Mouse (Mus musculus) left cerebral cortex, adult 2 months (tissue): ENCODE measurements around the gene Oprm1. TPM values are rescaled to one million over a fixed set of nuclear protein-coding genes. Genes with fewer than 3 reads are reported as not detected.
A peak's percentile ranks its signal among the peaks of the same experiment; 100 is the strongest.

Source experiments
- DNase-seq, 2 experiments: peaks; one replicate each; pipeline ENCODE4 v3.0.0; 2021 to 2022; ENCODE audit warnings: low spot score in 2 of 2, mixed read lengths in 1 of 2; ENCODE audit errors: extremely low spot score in 1 of 2
- H3K27ac ChIP-seq: fragments of 200-600 bp; 2 replicates; pipeline ENCODE4 v1.8.1; 2022
- H3K4me3 ChIP-seq: fragments of 200-600 bp; 2 replicates; pipeline ENCODE4 v1.8.1; 2022
- CTCF ChIP-seq: fragments of 200-600 bp; IDR thresholded peaks from 2 replicates; pipeline ENCODE4 v1.8.1; 2022; ENCODE audit warnings: antibody characterized with exemption, mild to moderate bottlenecking, moderate library complexity
- intact Hi-C: fragments of 180-260 bp; cut with DNase I; formaldehyde crosslinking; loops from one replicate; pipeline ENCODE4 v1.15.1; 2025
- long read RNA-seq, 2 experiments: library from polyadenylated mRNA; stranded (forward); transcript quantifications; one replicate each; pipeline ENCODE4 v2.0.0; 2021; ENCODE audit warnings: borderline mapping rate in 2 of 2
- total RNA-seq, 2 experiments: library from RNA; stranded (reverse); gene quantifications; 2 replicates each; pipeline ENCODE4 v1.2.3; 2021

Oprm1 gene
- 1 to 10 TPM; 7.6 to 9.3 TPM for total RNA-seq
- long read RNA-seq, experiment 1, partial matches to known transcripts, result 0 of 4 reads
- long read RNA-seq, experiment 1, other reads (novel, unspliced or antisense), result 4 of 4 reads
- long read RNA-seq, experiment 2, partial matches to known transcripts, result 0 of 5 reads
- long read RNA-seq, experiment 2, other reads (novel, unspliced or antisense), result 5 of 5 reads

DNA sequence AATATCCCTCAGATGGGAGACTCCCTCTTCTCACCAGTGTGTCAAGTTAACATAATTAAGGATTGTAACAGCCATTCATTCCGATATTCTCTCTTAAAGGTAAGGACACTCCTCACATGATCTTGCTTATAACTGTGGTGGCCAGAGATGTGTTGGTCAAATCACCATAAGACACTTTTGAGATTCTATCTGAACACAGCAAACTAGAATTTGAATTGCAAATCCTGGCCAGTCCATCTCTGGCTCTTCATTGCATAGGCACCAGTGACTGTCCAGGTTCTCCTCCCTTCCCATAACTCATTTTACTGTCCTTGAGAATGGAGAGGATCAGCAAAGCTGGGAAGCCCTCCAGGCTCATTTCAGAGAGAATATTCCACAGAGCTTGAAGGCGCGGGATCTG lies at the start of gene Oprm1:
Gene Oprm1 (plus strand): TSS at position 301 of the 400 bp plus-strand sequence.
- intact Hi-C loops, result no loop called here

DNA sequence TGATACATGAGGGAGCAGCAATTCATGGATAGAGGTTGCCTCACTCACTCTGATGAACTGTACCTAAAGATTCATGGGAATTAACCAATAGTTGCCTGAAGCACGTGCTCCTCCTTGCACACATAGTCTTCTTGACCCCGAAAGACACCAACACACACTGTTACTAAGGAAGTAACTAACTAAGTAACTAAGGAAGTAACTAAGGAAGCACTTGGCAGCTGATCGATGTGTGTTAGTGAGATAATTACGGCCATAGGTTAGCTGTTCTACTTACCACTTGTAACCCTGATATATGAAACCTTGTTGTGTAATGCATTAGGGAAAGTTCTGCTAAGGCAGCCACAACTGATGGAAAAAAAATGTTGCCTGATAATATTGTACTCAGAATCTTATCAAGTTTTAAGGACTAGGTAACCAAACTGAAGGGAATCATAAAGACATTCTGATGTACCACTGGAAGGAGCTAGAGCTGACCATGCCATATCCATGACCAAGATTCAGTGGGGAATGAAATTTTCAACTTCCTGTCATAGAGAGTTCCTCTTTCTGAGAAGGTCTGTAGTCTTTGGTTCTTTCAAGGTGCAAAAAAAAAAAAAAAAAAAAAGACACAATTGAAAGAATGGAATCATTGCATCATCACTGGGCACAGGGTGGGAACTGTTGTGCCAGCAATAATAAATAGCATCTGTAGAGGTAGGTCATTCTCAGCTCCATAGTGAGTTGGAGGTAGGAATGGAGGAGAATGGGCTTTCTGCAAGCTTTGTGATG lies 40.9 kb upstream of the Oprm1 start:
- DNase-seq, result no peak
- Histone ChIP-seq H3K27ac (no peak overlapping the region), H3K4me3 (no peak overlapping the region)
- intact Hi-C loops, result no loop called here
- no peak for TF ChIP-seq CTCF

More for the DNA sequence above, at the start of gene Oprm1:
- DNase-seq, result no peak
- H3K4me3 ChIP-seq, result no peak within 1 kb of the TSS
- TF ChIP-seq CTCF, result no peak
- H3K27ac ChIP-seq, result no peak within 1 kb of the TSS

DNA sequence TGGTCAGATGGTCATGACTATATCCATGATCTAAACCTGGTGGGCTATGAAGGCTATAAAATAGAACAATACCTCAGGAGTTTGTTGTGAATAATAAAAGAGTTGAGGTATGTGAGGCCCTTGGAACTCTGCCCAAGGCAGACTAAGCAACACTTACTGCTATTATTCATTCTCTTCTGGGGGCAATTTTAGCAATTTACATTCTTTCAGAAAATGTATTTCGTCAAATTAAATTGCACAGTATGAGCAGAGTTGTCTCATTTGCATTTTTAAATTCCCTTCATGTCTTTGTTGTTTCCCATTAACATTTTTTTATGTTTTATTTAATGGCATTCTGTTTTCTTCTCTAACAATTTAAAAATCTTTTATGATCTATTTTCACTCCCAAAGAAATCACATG lies 34.5 kb upstream of the Oprm1 start:
- no peak for TF ChIP-seq CTCF
- H3K27ac ChIP-seq, result no peak overlapping the region
- no peak for DNase-seq
- no peak overlapping the region for H3K4me3 ChIP-seq
- intact Hi-C loops, result no loop called here

DNA sequence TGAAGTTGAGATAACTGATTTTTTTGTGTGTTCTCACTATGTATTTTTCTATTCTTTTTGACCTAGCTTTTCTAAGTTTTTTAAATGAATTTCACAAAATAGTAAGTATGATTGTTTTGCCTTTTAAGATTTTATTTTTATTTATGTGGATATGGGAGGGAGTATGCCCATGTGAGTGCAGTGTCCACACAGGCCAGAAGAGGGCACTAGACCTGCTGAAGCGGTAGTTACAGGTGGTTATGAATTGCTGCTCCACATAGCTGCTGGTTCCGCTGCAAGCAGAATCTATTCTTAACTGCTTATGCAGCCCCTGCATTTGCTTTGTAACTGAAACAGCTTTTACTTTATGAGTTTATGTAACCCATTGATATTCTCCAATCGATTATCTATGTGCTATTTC lies 29.8 kb upstream of the Oprm1 start:
- Histone ChIP-seq H3K27ac (no peak overlapping the region), H3K4me3 (no peak overlapping the region)
- intact Hi-C loops, result no loop called here
- TF ChIP-seq CTCF, result peak; percentile 11; the same call in 1 of the 2 replicates
- DNase-seq, result no peak

GRCm38 (mm10) chr10:6753375-6753774 lies 4.9 kb upstream of the Oprm1 start:
- Histone ChIP-seq H3K27ac (no peak overlapping the region), H3K4me3 (no peak overlapping the region)
- DNase-seq, result no peak
- TF ChIP-seq CTCF, result no peak
- intact Hi-C loops, result no loop called here

- no peak for DNase-seq
- no peak within 1 kb of the TSS for H3K4me3 ChIP-seq
- no peak within 1 kb of the TSS for H3K27ac ChIP-seq
- intact Hi-C loops, result no loop called here
- TF ChIP-seq CTCF, result no peak
Observed at GRCm38 (mm10) chr10:6761287-6761811, 3.0 kb downstream of the Oprm1 start, which contains the start of gene Gm10945. Gene Gm10945, minus strand, starts transcription at chr10:6761761.

GRCm38 (mm10) chr10:6788517-6789237 lies 30.4 kb downstream of the Oprm1 start:
- H3K27ac ChIP-seq, result no peak overlapping the region
- peak; percentile 13 to 16 for DNase-seq
- TF ChIP-seq CTCF, result no peak
- intact Hi-C loops, result loop anchor here (2.0 kb wide), 2 partner anchors 754 to 942 kb away; no protein-coding TSS in a partner anchor
- peak overlapping the region; percentile 48 for H3K4me3 ChIP-seq

GRCm38 (mm10) chr10:6790226-6790625 lies 31.9 kb downstream of the Oprm1 start:
- no peak overlapping the region for H3K27ac ChIP-seq
- H3K4me3 ChIP-seq, result no peak overlapping the region
- intact Hi-C loops, result no loop called here
- peak; percentile 42 for TF ChIP-seq CTCF
- no peak for DNase-seq

- intact Hi-C loops, result no loop called here
- Histone ChIP-seq H3K27ac (no peak overlapping the region), H3K4me3 (no peak overlapping the region)
- TF ChIP-seq CTCF, result no peak
- DNase-seq, result no peak
Observed at GRCm38 (mm10) chr10:6820626-6821025, 62.3 kb downstream of the Oprm1 start.

- no peak overlapping the region for H3K27ac ChIP-seq
- no peak for DNase-seq
- intact Hi-C loops, result no loop called here
- no peak for TF ChIP-seq CTCF
- no peak overlapping the region for H3K4me3 ChIP-seq
Observed at GRCm38 (mm10) chr10:6842225-6842624, 83.9 kb downstream of the Oprm1 start.

DNA sequence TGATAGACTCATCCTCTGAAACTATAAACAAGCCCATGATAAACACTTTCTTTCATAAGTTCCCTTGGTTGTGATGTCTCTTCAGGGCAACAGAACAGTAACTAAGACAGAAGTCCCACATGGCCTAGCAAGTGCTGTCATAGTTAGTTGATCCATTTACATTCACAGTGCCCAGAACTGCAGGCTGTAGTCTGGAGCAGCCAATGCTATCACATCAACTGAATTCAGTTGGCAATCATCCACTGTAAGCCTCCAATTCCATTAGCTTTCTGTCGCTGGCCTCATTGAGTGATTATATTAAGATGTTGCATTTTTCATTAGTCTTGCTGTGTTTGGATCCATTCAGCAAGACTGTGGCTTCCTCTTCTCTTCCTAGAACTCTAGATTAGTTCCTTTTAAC lies 88.0 kb downstream of the Oprm1 start:
- no peak for DNase-seq
- H3K4me3 ChIP-seq, result no peak overlapping the region
- TF ChIP-seq CTCF, result no peak
- intact Hi-C loops, result no loop called here
- H3K27ac ChIP-seq, result no peak overlapping the region

- TF ChIP-seq CTCF, result no peak
- Histone ChIP-seq H3K4me3 (no peak overlapping the region), H3K27ac (no peak overlapping the region)
- intact Hi-C loops, result no loop called here
- no peak for DNase-seq
Observed at GRCm38 (mm10) chr10:6848162-6848754, 90.0 kb downstream of the Oprm1 start.
